Mouse (Mus musculus) ES-E14 (cell line): ENCODE measurements around the gene Tns1.

ENCODE experiments used
- HCFC1 ChIP-seq: IDR thresholded peaks from 2 replicates; pipeline ENCODE4 v1.6.1; 2012; ENCODE audit warnings: low read length, inconsistent platforms, borderline replicate concordance; ENCODE audit not compliant: insufficient read depth
- MAFK ChIP-seq: IDR thresholded peaks from 2 replicates; pipeline ENCODE4 v1.6.1; 2014; ENCODE audit warnings: mild to moderate bottlenecking, low read depth, low read length, inconsistent platforms; ENCODE audit not compliant: insufficient read depth
- ZNF384 ChIP-seq: IDR thresholded peaks from 2 replicates; pipeline ENCODE4 v1.6.1; 2012; ENCODE audit warnings: low read depth, low read length, inconsistent platforms

DNA sequence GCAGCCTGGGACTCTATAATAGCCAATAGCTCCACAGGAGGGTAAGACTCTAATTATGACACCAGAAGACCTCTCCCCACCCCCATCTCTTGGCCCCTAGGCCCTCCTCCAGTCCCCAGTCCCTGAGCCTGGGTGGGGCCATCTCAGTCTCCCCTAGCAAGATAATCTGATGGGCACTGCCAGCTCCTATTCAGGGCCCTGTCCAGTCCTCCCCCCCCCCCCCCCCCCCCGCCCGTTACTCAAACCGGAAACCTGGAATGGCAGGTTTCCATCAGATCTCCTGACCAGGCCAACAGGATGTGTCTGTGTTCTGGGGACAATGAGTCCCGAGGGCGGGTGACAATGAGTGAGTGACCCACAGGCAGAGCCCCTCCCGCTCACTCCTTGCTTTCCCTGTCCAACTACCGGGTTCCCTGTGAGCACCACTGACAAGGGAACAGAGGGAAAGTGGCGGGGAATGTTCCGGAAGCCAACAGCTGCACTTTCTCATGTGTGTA, 136.5 kb downstream of the Tns1 start:
- TF ChIP-seq HCFC1 = no peak
- no peak for TF ChIP-seq MAFK
- no peak for TF ChIP-seq ZNF384
